In the genomic region with DNA sequence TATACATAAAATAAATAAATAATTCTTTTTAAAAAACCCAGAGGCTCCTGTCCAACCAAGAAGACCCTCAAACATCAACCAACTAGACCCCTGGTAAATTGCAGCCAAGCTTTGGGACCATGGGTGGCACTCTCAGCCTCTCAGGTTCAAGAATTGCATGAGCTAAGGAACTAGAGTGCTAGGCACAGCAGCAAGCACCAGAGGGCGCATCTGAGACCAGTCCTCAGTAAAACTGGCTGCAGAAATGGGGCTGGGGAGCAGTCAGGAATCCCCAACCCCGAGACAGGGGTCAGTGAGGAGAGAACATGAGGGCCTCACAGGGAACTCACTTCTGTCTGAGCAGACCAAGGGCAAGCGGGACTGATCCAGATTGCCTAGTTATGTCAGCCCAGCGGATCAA, we compare ENCODE assay signal across 8 mouse cellular contexts. TPM values are rescaled to one million over a fixed set of nuclear protein-coding genes. Genes with fewer than 3 reads are reported as not detected.
DNase-seq lines count a peak whose midpoint lies in the region; TF ChIP-seq lines count a peak whose summit lies in the region.

No protein-coding gene starts in this region.

- 23% methylated on average over 4 of the region's 4 CpGs for WGBS in cerebellum, adult 2 months

- no peaks in the 10 kb centered on the region for H3K27me3 ChIP-seq in cerebellum, adult 2 months (ENCODE audit: control insufficient read depth, insufficient read depth, low read length)
- peaks cover 45% of the 10 kb centered on the region for H3K27me3 ChIP-seq in E14TG2a.4 (ENCODE audit: insufficient read depth, low read length)

- peak; percentile 41 to 58 for DNase-seq in cerebellum, adult 2 months
- no peak for DNase-seq in cerebellum, adult 9-11 months
- DNase-seq in cerebellum, adult 8-10 months, result peak; percentile 54
- DNase-seq in frontal cortex, postnatal 14 days (ENCODE audit: low spot score in 2 of 2), result peak; percentile 44 to 69
- peak; percentile 45 to 80 for DNase-seq in kidney, postnatal 36 days
- peak; percentile 70 for DNase-seq in lung, postnatal 14 days
- peak; percentile 30 for DNase-seq in spleen, adult 12 weeks (ENCODE audit: low spot score)

- H3K4me3 ChIP-seq in cerebellum, adult 2 months (replicated peaks; ENCODE audit: insufficient read depth, low read depth, low read length), result no peak overlapping the region
- H3K4me3 ChIP-seq in E14TG2a.4 (replicated peaks; ENCODE audit: low read length), result no peak overlapping the region

- no peak overlapping the region for H3K27ac ChIP-seq in cerebellum, adult 2 months (ENCODE audit: insufficient read depth, low read length)

- H3K36me3 ChIP-seq in E14TG2a.4 (ENCODE audit: insufficient read depth, low read length), result no peaks in the 10 kb centered on the region

- TF ChIP-seq CTCF in cerebellum, adult 2 months (IDR thresholded peaks at IDR 0.05; ENCODE audit: borderline replicate concordance, insufficient read depth, low read depth, low read length), result peak; percentile 81
- TF ChIP-seq CTCF in E14TG2a.4 (conservative IDR thresholded peaks at IDR 0.05; ENCODE audit: low read length), result peak; percentile 65

- no peaks in the 10 kb centered on the region; the same call in 1 of the 2 replicates for H3K4me1 ChIP-seq in cerebellum, adult 2 months (ENCODE audit: control insufficient read depth, insufficient read depth, low read length)
- H3K4me1 ChIP-seq in E14TG2a.4 (replicated peaks; ENCODE audit: low read depth, low read length), result peaks cover 7% of the 10 kb centered on the region

- 0 out of 2 replicates have a peak, but pooled peaks cover 3% of the 10 kb centered on the region for H3K9me3 ChIP-seq in E14TG2a.4 (ENCODE audit: low read length)

- TF ChIP-seq POLR2A in cerebellum, adult 2 months (IDR thresholded peaks at IDR 0.05; ENCODE audit: borderline replicate concordance, insufficient read depth, low read length), result no peak

RNA-seq across cellular contexts. Expression of a gene that starts 4.8 kb away (rescaled TPM):
- not detected in 2 replicates for polyA plus RNA-seq in cerebellum, adult 2 months (2012; rRNA removed)

RNA-seq across cellular contexts. Expression of a gene that starts 6.8 kb away (rescaled TPM):
- 1.2 and 1.3 TPM in 2 replicates for polyA plus RNA-seq in cerebellum, adult 2 months (2012; rRNA removed)

RNA-seq across cellular contexts. Expression of a gene that starts 37.8 kb away (rescaled TPM):
- polyA plus RNA-seq in cerebellum, adult 2 months (2012; rRNA removed), result 141 and 143 TPM in 2 replicates

RNA-seq across cellular contexts. Expression of a gene that starts 39.6 kb away (rescaled TPM):
- polyA plus RNA-seq in cerebellum, adult 2 months (2012; rRNA removed), result 0.33 and 0.65 TPM in 2 replicates
